Mouse (Mus musculus) erythroblast, embryonic 14.5 days (primary cell): ENCODE measurements at regions not wholly inside any gene's neighbourhood (a gene's known extent, or its start where the extent isn't known, plus 50 kb on each side); places are given as distances from the start of the nearest gene placed in this dataset.
A peak's percentile ranks its signal among the peaks of the same experiment; 100 is the strongest.

ENCODE experiments used
- H3K27me3 ChIP-seq: 2 replicates; pipeline ENCODE4 v1.6.1; 2012; ENCODE audit warnings: inconsistent platforms; ENCODE audit not compliant: control insufficient read depth
- H3K36me3 ChIP-seq: 2 replicates; pipeline ENCODE4 v1.6.1; 2012; ENCODE audit warnings: mild to moderate bottlenecking, inconsistent platforms; ENCODE audit not compliant: control insufficient read depth
- H3K4me1 ChIP-seq: 2 replicates; pipeline ENCODE4 v1.6.1; 2012; ENCODE audit warnings: inconsistent platforms; ENCODE audit not compliant: control insufficient read depth
- H3K4me3 ChIP-seq: replicated peaks from 2 replicates; pipeline ENCODE3; 2012; ENCODE audit warnings: moderate library complexity, mild to moderate bottlenecking, inconsistent platforms
- H3K9me3 ChIP-seq: 2 replicates; pipeline ENCODE4 v1.6.1; 2012; ENCODE audit warnings: low read length, inconsistent platforms, mixed read lengths; ENCODE audit not compliant: control insufficient read depth
- GATA1 ChIP-seq: IDR thresholded peaks from 2 replicates; pipeline ENCODE4 v1.6.1; 2012; ENCODE audit warnings: low read length, inconsistent platforms, mixed read lengths
- TAL1 ChIP-seq: IDR thresholded peaks from 3 replicates; pipeline ENCODE4 v1.6.1; 2012; ENCODE audit warnings: low read length, inconsistent platforms, mixed read lengths

DNA sequence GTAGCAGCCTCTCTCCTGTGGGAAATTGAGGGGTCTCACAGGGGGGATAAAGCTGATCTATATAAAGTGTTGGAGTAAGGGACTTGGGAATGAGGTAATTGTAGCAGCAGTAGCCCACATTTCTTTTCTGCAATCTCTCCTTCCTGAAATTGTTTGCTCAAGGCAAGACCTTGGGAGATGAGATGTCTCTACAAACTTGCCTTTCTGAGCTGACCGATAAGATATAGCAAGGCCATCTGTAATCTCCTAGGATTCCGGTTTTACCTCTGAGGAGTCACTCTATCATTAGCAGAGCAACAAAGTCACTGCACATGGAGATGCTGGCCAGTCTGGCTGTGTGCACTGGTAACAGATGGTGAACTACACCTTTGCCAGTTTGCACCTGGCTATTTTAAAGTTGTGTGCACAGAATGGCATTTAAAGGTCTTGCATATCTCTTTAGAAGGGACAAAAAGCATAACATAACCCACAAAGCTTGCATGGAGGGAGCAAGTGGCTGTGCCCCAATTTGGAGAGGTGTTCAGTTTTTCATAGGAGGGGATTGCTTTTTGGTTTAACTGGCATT lies 78.7 kb upstream of the Tbl1x start:
- Histone ChIP-seq H3K4me1 (peaks cover 7% of the 10 kb centered on the region), H3K4me3 (no peak overlapping the region), H3K27me3 (no peaks in the 10 kb centered on the region), H3K36me3 (no peaks in the 10 kb centered on the region), H3K9me3 (no peaks in the 10 kb centered on the region)
- TF ChIP-seq TAL1 (no peak), GATA1 (no peak)

GRCm38 (mm10) chrX:77432846-77433810 lies 77.7 kb upstream of the Tbl1x start:
- H3K4me3 ChIP-seq, result peak overlapping the region; percentile 48
- H3K27me3 ChIP-seq, result no peaks in the 10 kb centered on the region
- no peak for TF ChIP-seq TAL1
- TF ChIP-seq GATA1, result no peak
- H3K4me1 ChIP-seq, result peaks cover 7% of the 10 kb centered on the region
- H3K9me3 ChIP-seq, result no peaks in the 10 kb centered on the region
- no peaks in the 10 kb centered on the region for H3K36me3 ChIP-seq

DNA sequence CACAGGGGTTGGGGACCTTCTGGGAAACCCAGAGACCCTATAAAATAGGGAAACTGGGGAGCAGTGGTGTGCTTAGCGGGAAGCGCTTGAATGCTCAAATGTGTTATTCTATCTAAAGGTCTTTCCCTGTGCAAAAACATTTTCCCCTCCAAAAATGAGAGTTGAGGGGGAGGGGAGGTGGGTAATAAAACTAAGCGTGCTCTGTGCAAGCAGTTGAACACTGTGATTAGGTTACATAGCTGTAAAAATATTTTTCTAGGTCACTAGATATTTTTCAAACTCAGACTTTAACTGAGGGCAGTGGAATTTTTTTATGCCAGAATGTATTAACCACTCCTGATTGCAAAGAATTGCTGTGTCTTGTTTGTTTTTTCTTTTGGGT lies 77.0 kb upstream of the Tbl1x start:
- TF ChIP-seq GATA1 (no peak), TAL1 (no peak)
- Histone ChIP-seq H3K4me1 (peaks cover 7% of the 10 kb centered on the region), H3K9me3 (no peaks in the 10 kb centered on the region), H3K36me3 (no peaks in the 10 kb centered on the region), H3K27me3 (no peaks in the 10 kb centered on the region), H3K4me3 (peak overlapping the region; percentile 48)

- Histone ChIP-seq H3K9me3 (no peaks in the 10 kb centered on the region), H3K4me3 (no peak overlapping the region), H3K36me3 (no peaks in the 10 kb centered on the region), H3K27me3 (peaks cover 5% of the 10 kb centered on the region; the same call in 1 of the 2 replicates), H3K4me1 (no peaks in the 10 kb centered on the region)
- TF ChIP-seq TAL1, result no peak
- TF ChIP-seq GATA1, result no peak
Observed at GRCm38 (mm10) chrX:77443852-77444492, 66.8 kb upstream of the Tbl1x start.

- peaks cover 5% of the 10 kb centered on the region; the same call in 1 of the 2 replicates for H3K27me3 ChIP-seq
- H3K36me3 ChIP-seq, result no peaks in the 10 kb centered on the region
- no peaks in the 10 kb centered on the region for H3K4me1 ChIP-seq
- no peak overlapping the region for H3K4me3 ChIP-seq
- no peaks in the 10 kb centered on the region for H3K9me3 ChIP-seq
- no peak for TF ChIP-seq TAL1
- TF ChIP-seq GATA1, result no peak
Observed at GRCm38 (mm10) chrX:77446755-77447154, 64.1 kb upstream of the Tbl1x start.

DNA sequence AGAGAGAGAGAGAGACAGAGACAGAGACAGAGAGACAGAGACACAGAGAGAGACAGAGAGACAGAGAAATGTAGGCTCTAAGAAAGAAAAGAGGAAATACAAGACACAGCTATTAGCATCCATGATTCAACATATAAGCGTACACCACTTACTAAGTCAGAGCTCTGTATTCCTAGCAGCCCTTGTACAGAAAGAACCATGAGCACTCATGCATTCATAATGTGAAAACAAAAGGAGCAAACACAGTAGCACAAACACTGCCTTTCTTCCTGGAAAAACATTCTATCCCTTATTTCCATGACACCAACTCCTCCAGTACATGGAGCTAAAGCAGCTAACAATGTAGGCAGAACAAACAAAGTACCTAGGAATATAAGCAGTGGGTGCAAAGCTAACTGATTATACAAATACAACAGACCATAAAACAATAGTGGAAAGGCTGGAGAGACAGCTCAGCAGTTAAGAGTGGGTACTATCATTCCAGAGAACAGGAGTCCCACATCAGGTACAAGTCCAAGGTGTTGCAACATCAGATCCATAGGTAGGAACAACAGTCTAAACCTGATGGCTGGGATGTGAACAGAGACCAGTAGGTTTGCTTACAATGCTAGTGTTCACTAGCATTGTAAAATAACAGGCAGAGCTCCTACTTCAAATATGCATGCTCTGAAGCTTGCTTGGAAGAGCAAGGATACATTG lies 58.7 kb upstream of the Tbl1x start:
- H3K4me3 ChIP-seq, result no peak overlapping the region
- TF ChIP-seq TAL1 (no peak), GATA1 (no peak)
- no peaks in the 10 kb centered on the region for H3K36me3 ChIP-seq
- H3K27me3 ChIP-seq, result peaks cover 2% of the 10 kb centered on the region; the same call in 1 of the 2 replicates
- no peaks in the 10 kb centered on the region for H3K9me3 ChIP-seq
- H3K4me1 ChIP-seq, result no peaks in the 10 kb centered on the region
